Mouse (Mus musculus) stomach, embryonic 16.5 days (tissue): Measurements from ENCODE around the gene Coasy. TPM values are rescaled to one million over a fixed set of nuclear protein-coding genes. Genes with fewer than 3 reads are reported as not detected.

Source experiments
- ATAC-seq: fragments of 200-750 bp; cut with Nextera tagmentation; 2 replicates; pipeline ENCODE4 v1.8.0; 2017; ENCODE audit warnings: moderate number of reproducible peaks, moderate TSS enrichment; ENCODE audit not compliant: insufficient read depth, low FRiP score
- H3K27ac ChIP-seq: fragments of 300-500 bp; sonication (generic); 2 replicates; pipeline ENCODE4 v1.5.1; 2014; ENCODE audit warnings: low read length
- H3K27me3 ChIP-seq: fragments of 300-500 bp; sonication (generic); 2 replicates; pipeline ENCODE4 v1.6.1; 2014; ENCODE audit warnings: low read length, control low read depth, mixed read lengths; ENCODE audit not compliant: control insufficient read depth, insufficient read depth
- H3K36me3 ChIP-seq: fragments of 300-500 bp; sonication (generic); 2 replicates; pipeline ENCODE4 v1.6.1; 2014; ENCODE audit warnings: low read length; ENCODE audit not compliant: control insufficient read depth, insufficient read depth
- H3K4me1 ChIP-seq: fragments of 300-500 bp; sonication (generic); 2 replicates; pipeline ENCODE4 v1.6.1; 2014; ENCODE audit warnings: low read length, control low read depth, mixed read lengths; ENCODE audit not compliant: control insufficient read depth, insufficient read depth
- H3K4me2 ChIP-seq: fragments of 300-500 bp; sonication (generic); 2 replicates; pipeline ENCODE4 v1.6.1; 2014; ENCODE audit warnings: low read depth, low read length, mixed read lengths
- H3K4me3 ChIP-seq: fragments of 300-500 bp; sonication (generic); replicated peaks from 2 replicates; pipeline ENCODE4 v1.5.1; 2014; ENCODE audit warnings: mild to moderate bottlenecking, low read length
- H3K9ac ChIP-seq: fragments of 300-500 bp; sonication (generic); 2 replicates; pipeline ENCODE4 v1.6.1; 2014; ENCODE audit warnings: low read length
- H3K9me3 ChIP-seq: fragments of 300-500 bp; sonication (generic); replicated peaks from 2 replicates; pipeline ENCODE4 v1.6.1; 2016; ENCODE audit warnings: low read length, control low read depth; ENCODE audit not compliant: control insufficient read depth
- WGBS: fragments of 180-500 bp; shearing (Covaris S2); extraction: QIAGEN DNeasy Blood & Tissue Kit; methylation state at CpG from one replicate; pipeline ENCODE4 v1.1.7; 2014; 5-methylcytosine and 5-hydroxymethylcytosine counted together
- polyA plus RNA-seq: library from polyadenylated mRNA; unstranded; fragments of >200 nt; fragmentation: Nextera tagmentation; extraction: Ambion mirVana; gene quantifications from 2 replicates; pipeline ENCODE4 v1.2.1, GENCODE M21; 2015

The Coasy gene
- polyA plus RNA-seq, 1 experiment from 2014 or later = 38.9 TPM

GRCm38 (mm10) chr11:101128996-101129577 is 46.7 kb downstream of the Coasy start:
- Histone ChIP-seq H3K4me3 (no peak overlapping the region), H3K4me2 (no peak overlapping the region), H3K9ac (no peak overlapping the region), H3K9me3 (0 out of 2 replicates have a peak, but pooled peaks cover 3% of the 10 kb centered on the region), H3K27me3 (no peaks in the 10 kb centered on the region), H3K4me1 (peaks cover 4% of the 10 kb centered on the region; the same call in 1 of the 2 replicates), H3K36me3 (peaks cover 13% of the 10 kb centered on the region), H3K27ac (no peak overlapping the region)
- ATAC-seq = no peak
- 91% methylated on average over 11 of the region's 11 CpGs for WGBS

DNA sequence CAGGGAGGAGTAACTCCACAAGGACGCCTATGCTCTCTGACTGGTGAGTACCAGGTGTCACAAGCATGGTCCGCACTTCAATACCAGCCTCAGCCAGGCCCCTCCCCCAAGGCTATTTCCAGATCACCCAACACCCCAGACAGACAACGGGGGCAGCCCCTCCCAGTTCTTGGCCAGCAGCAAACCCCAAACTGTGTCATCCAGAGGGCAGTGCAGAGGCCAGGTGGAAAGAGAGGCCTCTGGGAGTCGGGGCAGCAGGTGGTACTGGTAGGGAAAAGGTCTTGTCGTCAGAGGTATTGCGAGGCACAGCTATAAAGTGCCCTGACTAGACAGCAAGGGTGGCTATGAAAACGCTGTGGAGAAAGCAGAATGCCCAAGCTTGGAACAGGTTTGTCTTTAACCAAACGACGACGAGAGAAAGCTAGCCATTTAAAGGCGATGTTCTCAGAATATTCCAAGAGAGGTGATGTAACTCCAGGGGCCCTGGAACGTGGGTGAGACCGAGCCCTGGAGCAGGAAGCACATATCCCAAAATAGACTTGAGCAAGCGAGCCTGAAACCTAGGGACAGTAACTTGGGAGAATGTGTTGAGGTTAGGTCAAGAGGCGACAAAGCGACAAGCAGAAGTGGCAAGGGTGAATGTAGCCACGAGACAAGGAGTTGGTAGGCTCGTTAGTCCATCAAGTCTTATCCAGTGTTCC is 47.8 kb downstream of the Coasy start:
- no peak for ATAC-seq
- Histone ChIP-seq H3K9me3 (0 out of 2 replicates have a peak, but pooled peaks cover 3% of the 10 kb centered on the region), H3K27ac (no peak overlapping the region), H3K27me3 (no peaks in the 10 kb centered on the region), H3K4me2 (no peak overlapping the region), H3K4me1 (peaks cover 4% of the 10 kb centered on the region; the same call in 1 of the 2 replicates), H3K9ac (0 out of 2 replicates have a peak overlapping the region, but pooled peaks have one; percentile 31), H3K4me3 (no peak overlapping the region), H3K36me3 (peaks cover 13% of the 10 kb centered on the region)
- WGBS = 39% methylated on average over 18 of the region's 18 CpGs

GRCm38 (mm10) chr11:101131187-101131586 is 48.8 kb downstream of the Coasy start:
- Histone ChIP-seq H3K36me3 (peaks cover 7% of the 10 kb centered on the region; the same call in 1 of the 2 replicates), H3K4me2 (no peak overlapping the region), H3K9me3 (0 out of 2 replicates have a peak, but pooled peaks cover 3% of the 10 kb centered on the region), H3K4me1 (peaks cover 4% of the 10 kb centered on the region; the same call in 1 of the 2 replicates), H3K27me3 (no peaks in the 10 kb centered on the region), H3K27ac (no peak overlapping the region), H3K9ac (no peak overlapping the region), H3K4me3 (no peak overlapping the region)
- ATAC-seq = no peak
- 80% methylated on average over 2 of the region's 2 CpGs for WGBS

GRCm38 (mm10) chr11:101131701-101132100 is 49.3 kb downstream of the Coasy start:
- Histone ChIP-seq H3K4me3 (no peak overlapping the region), H3K27me3 (no peaks in the 10 kb centered on the region), H3K27ac (no peak overlapping the region), H3K36me3 (peaks cover 3% of the 10 kb centered on the region; the same call in 1 of the 2 replicates), H3K4me2 (no peak overlapping the region), H3K9ac (no peak overlapping the region), H3K4me1 (peaks cover 4% of the 10 kb centered on the region; the same call in 1 of the 2 replicates), H3K9me3 (0 out of 2 replicates have a peak, but pooled peaks cover 2% of the 10 kb centered on the region)
- no peak for ATAC-seq
- WGBS = 85% methylated on average over 6 of the region's 6 CpGs

DNA sequence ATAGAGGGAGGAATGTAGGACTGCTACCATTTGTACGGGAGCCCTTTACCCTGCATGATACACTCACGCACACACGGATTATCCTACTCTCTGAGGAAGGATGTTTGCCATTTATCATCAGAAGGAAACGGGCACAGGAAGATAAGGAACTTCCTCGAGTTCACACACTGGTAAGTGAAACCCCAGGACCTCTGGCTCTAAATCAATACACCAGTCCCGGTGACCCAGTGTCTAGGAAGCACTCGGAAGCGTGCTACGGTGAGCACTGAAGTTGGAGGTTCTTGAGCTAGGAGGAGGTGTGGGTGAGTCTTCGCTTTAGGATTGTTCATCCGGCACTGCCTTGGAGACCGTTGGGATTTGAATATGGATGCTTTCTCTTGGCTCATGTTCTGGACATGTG is 50.7 kb downstream of the Coasy start:
- Histone ChIP-seq H3K4me2 (no peak overlapping the region), H3K9me3 (no peaks in the 10 kb centered on the region), H3K36me3 (no peaks in the 10 kb centered on the region), H3K27ac (no peak overlapping the region), H3K27me3 (no peaks in the 10 kb centered on the region), H3K4me3 (no peak overlapping the region), H3K9ac (no peak overlapping the region), H3K4me1 (peaks cover 4% of the 10 kb centered on the region; the same call in 1 of the 2 replicates)
- ATAC-seq = no peak
- 50% methylated on average over 12 of the region's 12 CpGs for WGBS

DNA sequence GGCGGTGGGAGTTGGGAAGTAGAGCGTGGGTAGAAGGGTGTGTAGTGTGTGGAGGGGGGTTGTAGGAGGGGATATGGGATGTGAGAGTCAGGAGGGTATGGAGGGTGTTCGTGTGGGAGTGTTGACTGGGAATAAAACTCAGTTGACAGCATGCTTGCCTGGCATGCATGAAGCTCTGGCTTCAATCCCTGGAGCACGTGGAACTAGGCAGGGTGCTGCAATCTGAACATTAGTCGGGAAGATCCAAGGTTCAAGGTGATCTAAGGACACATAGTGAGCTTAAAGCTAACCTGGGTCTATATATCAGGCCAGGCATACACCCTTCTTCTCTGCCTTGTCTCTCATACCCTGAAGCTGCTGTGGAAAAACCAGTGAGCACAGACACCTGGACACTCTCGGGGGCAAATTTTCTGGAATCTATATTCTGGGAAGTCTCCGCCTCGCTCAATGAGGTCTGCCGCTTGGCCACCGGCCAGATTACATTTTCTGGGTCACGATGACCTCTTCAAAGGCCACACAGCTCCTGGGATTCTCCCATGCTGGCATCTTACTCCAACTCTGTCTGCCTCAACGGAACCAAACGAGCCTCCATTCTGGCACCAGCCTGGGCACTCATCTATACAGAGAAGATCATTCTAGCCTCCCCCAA is 52.0 kb downstream of the Coasy start:
- ATAC-seq = no peak
- Histone ChIP-seq H3K4me1 (peaks cover 4% of the 10 kb centered on the region; the same call in 1 of the 2 replicates), H3K27me3 (no peaks in the 10 kb centered on the region), H3K9ac (no peak overlapping the region), H3K27ac (no peak overlapping the region), H3K36me3 (no peaks in the 10 kb centered on the region), H3K9me3 (no peaks in the 10 kb centered on the region), H3K4me2 (no peak overlapping the region), H3K4me3 (no peak overlapping the region)
- 78% methylated on average over 13 of the region's 13 CpGs for WGBS

Other genes with a start within 250 kb of the Coasy start
- gene Stat5b, start 231.8 kb upstream of the Coasy start, polyA plus RNA-seq = 26.2 and 27.4 TPM in 2 replicates
- 12.0 and 14.0 TPM in 2 replicates for gene Stat5a, start 223.2 kb upstream of the Coasy start, polyA plus RNA-seq
- gene Stat3, start 143.0 kb upstream of the Coasy start, polyA plus RNA-seq = 47.2 and 56.1 TPM in 2 replicates
- 381 and 403 TPM in 2 replicates for gene Cavin1, start 111.7 kb upstream of the Coasy start, polyA plus RNA-seq
- gene Atp6v0a1, start 73.1 kb upstream of the Coasy start, polyA plus RNA-seq = 47.8 and 50.5 TPM in 2 replicates
- gene Naglu, start 12.6 kb upstream of the Coasy start, polyA plus RNA-seq = 17.0 and 17.2 TPM in 2 replicates
- 0.30 TPM in 1 of 2 replicates, not detected in the other for gene Hsd17b1, start 4.2 kb upstream of the Coasy start, polyA plus RNA-seq
- gene Mlx, start 4.7 kb downstream of the Coasy start, polyA plus RNA-seq = 57.4 and 60.5 TPM in 2 replicates
- gene Psmc3ip, start 12.9 kb downstream of the Coasy start, polyA plus RNA-seq = 21.4 and 23.4 TPM in 2 replicates
- gene Retreg3, start 37.3 kb downstream of the Coasy start, polyA plus RNA-seq = 18.7 and 20.1 TPM in 2 replicates
- 63.0 and 63.5 TPM in 2 replicates for gene Tubg1, start 37.4 kb downstream of the Coasy start, polyA plus RNA-seq
- 3.9 and 4.6 TPM in 2 replicates for gene Tubg2, start 73.3 kb downstream of the Coasy start, polyA plus RNA-seq
- gene Cntnap1, start 88.0 kb downstream of the Coasy start, polyA plus RNA-seq = 2.3 and 2.6 TPM in 2 replicates
- 17.6 and 18.7 TPM in 2 replicates for gene Plekhh3, start 88.8 kb downstream of the Coasy start, polyA plus RNA-seq
- gene Ccr10, start 92.9 kb downstream of the Coasy start, polyA plus RNA-seq = 0.26 and 0.43 TPM in 2 replicates
- gene Ezh1, start 143.9 kb downstream of the Coasy start, polyA plus RNA-seq = 18.5 and 21.8 TPM in 2 replicates
- gene Ramp2, start 163.5 kb downstream of the Coasy start, polyA plus RNA-seq = 95.8 and 106 TPM in 2 replicates
- 133 and 141 TPM in 2 replicates for gene Vps25, start 171.1 kb downstream of the Coasy start, polyA plus RNA-seq
- 23.5 and 28.0 TPM in 2 replicates for gene Wnk4, start 178.0 kb downstream of the Coasy start, polyA plus RNA-seq
- gene Cntd1, start 196.4 kb downstream of the Coasy start, polyA plus RNA-seq = 0.70 and 1.2 TPM in 2 replicates
- gene Coa3, start 196.5 kb downstream of the Coasy start, polyA plus RNA-seq = 194 and 197 TPM in 2 replicates
- gene Becn1, start 219.7 kb downstream of the Coasy start, polyA plus RNA-seq = 143 and 147 TPM in 2 replicates
- gene Psme3, start 233.6 kb downstream of the Coasy start, polyA plus RNA-seq = 98.2 and 107 TPM in 2 replicates
- 0.97 and 1.4 TPM in 2 replicates for gene Aoc2, start 242.5 kb downstream of the Coasy start, polyA plus RNA-seq
- gene Aoc3, start 248.0 kb downstream of the Coasy start, polyA plus RNA-seq = 3.5 TPM in 2 replicates